Mouse (Mus musculus): Measurements from ENCODE around the gene Cct8l1. TPM values are rescaled to one million over a fixed set of nuclear protein-coding genes. Genes with fewer than 3 reads are reported as not detected.

The Cct8l1 gene
- total and polyA plus RNA-seq, 3 experiments, result not detected

- DNase-seq (ENCODE audit: extremely low read depth), result no peak
- Histone ChIP-seq H3K9ac (ENCODE audit: insufficient read depth, low read depth) (no peak overlapping the region), H3K4me2 (ENCODE audit: insufficient read depth, low read depth, poor library complexity, severe bottlenecking) (no peak overlapping the region), H3K36me3 (replicated peaks in 1 of 2; ENCODE audit: control insufficient read depth in 1 of 2, insufficient read depth in 1 of 2, low read length in 1 of 2) (no peaks in the 10 kb centered on the region), H3K79me2 (replicated peaks; ENCODE audit: control insufficient read depth, extremely low read depth, insufficient read depth, poor library complexity, severe bottlenecking) (no peaks in the 10 kb centered on the region), H3K9me3 (replicated peaks; ENCODE audit: low read length) (no peaks in the 10 kb centered on the region), H3K4me1 (ENCODE audit: control insufficient read depth in 1 of 2, insufficient read depth in 2 of 2) (peaks cover 0 to 3% of the 10 kb centered on the region in 2 experiments; a peak in 2 of 4 replicates), H3K27me3 (replicated peaks) (no peaks in the 10 kb centered on the region), H3K4me3 (replicated peaks in 1 of 3; ENCODE audit: low read depth in 2 of 3, low read length in 2 of 3, poor library complexity in 1 of 3) (no peak overlapping the region), H3K27ac (ENCODE audit: insufficient read depth, low read depth) (no peak overlapping the region)
- in situ Hi-C loops (cut with MboI; ENCODE audit: low pct_ligation_motif_present, low pct_unique_long_range_greater_than_20kb, low sequenced_read_pairs), result no loop called here
- no peak for TF ChIP-seq IRF4 (IDR thresholded peaks at IDR 0.05; ENCODE audit: low read depth, low read length)
- dilution Hi-C loops (cut with MboI; ENCODE audit: extremely low pct_ligation_motif_present, extremely low pct_unique_long_range_greater_than_20kb, low sequenced_read_pairs), result no loop called here
Measured at GRCm38 (mm10) chr5:25554689-25555088, 38.8 kb downstream of the Cct8l1 start.

DNA sequence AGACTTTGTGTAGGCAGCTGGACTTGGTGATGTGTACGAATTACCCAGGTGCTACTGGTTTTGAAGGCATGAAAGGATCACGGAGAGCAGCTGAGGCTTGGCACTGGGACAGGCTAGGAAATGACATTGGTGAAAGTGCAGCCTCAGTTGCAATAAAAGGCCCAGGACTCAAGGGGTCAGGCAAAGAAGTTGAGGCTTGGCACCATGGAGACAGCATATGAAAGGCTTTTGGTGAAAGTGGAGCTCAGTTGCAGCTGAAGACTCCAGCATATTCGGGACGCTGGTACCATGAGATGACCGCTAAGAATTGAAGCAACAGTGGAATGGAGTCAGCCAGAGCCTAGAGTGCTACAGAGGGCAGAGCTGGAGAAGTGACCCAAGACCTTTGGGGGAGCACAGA lies 39.8 kb downstream of the Cct8l1 start:
- in situ Hi-C loops (cut with MboI; ENCODE audit: low pct_ligation_motif_present, low pct_unique_long_range_greater_than_20kb, low sequenced_read_pairs) (no loop called here), dilution Hi-C loops (cut with MboI; ENCODE audit: extremely low pct_ligation_motif_present, extremely low pct_unique_long_range_greater_than_20kb, low sequenced_read_pairs) (no loop called here)
- Histone ChIP-seq H3K4me2 (ENCODE audit: insufficient read depth, low read depth, poor library complexity, severe bottlenecking) (no peak overlapping the region), H3K4me1 (ENCODE audit: control insufficient read depth in 1 of 2, insufficient read depth in 2 of 2) (peaks cover 0 to 3% of the 10 kb centered on the region in 2 experiments; a peak in 2 of 4 replicates), H3K36me3 (replicated peaks in 1 of 2; ENCODE audit: control insufficient read depth in 1 of 2, insufficient read depth in 1 of 2, low read length in 1 of 2) (no peaks in the 10 kb centered on the region), H3K9me3 (replicated peaks; ENCODE audit: low read length) (no peaks in the 10 kb centered on the region), H3K9ac (ENCODE audit: insufficient read depth, low read depth) (no peak overlapping the region), H3K4me3 (replicated peaks in 1 of 3; ENCODE audit: low read depth in 2 of 3, low read length in 2 of 3, poor library complexity in 1 of 3) (no peak overlapping the region), H3K79me2 (replicated peaks; ENCODE audit: control insufficient read depth, extremely low read depth, insufficient read depth, poor library complexity, severe bottlenecking) (no peaks in the 10 kb centered on the region), H3K27ac (ENCODE audit: insufficient read depth, low read depth) (no peak overlapping the region), H3K27me3 (replicated peaks) (no peaks in the 10 kb centered on the region)
- no peak for DNase-seq (ENCODE audit: extremely low read depth)
- no peak for TF ChIP-seq ETS1 (conservative IDR thresholded peaks at IDR 0.05; ENCODE audit: low read depth, low read length)
- TF ChIP-seq NELFE (IDR thresholded peaks at IDR 0.05; ENCODE audit: low read depth, low read length), result no peak
- no peak for TF ChIP-seq ZMIZ1 (IDR thresholded peaks at IDR 0.05; ENCODE audit: low read depth, low read length)
- TF ChIP-seq UBTF (IDR thresholded peaks at IDR 0.05; ENCODE audit: low read depth, low read length), result no peak
- no peak for TF ChIP-seq IRF4 (IDR thresholded peaks at IDR 0.05; ENCODE audit: low read depth, low read length)
- TF ChIP-seq POLR2AphosphoS2 (IDR thresholded peaks at IDR 0.05; ENCODE audit: low read depth, low read length), result no peak
- TF ChIP-seq JUN (IDR thresholded peaks at IDR 0.05; ENCODE audit: insufficient read depth, low read depth, low read length), result no peak
- no peak for TF ChIP-seq POLR2A (IDR thresholded peaks at IDR 0.05; ENCODE audit: low read depth, low read length)
- TF ChIP-seq PAX5 (IDR thresholded peaks at IDR 0.05; ENCODE audit: low read length), result no peak
- no peak for TF ChIP-seq CHD1 (IDR thresholded peaks at IDR 0.05; ENCODE audit: low read depth, low read length)
- no peak for TF ChIP-seq CHD2 (IDR thresholded peaks at IDR 0.05; ENCODE audit: low read length)
- TF ChIP-seq KAT2A (IDR thresholded peaks at IDR 0.05; ENCODE audit: insufficient replicate concordance, low read length), result no peak
- no peak for TF ChIP-seq GABPA (IDR thresholded peaks at IDR 0.05; ENCODE audit: insufficient replicate concordance, low read depth, low read length)
- no peak for TF ChIP-seq CTCF (conservative IDR thresholded peaks at IDR 0.05 in 1 of 2, IDR thresholded peaks at IDR 0.05 in 1 of 2; ENCODE audit: low read depth in 2 of 2, low read length in 2 of 2)
- TF ChIP-seq TCF12 (IDR thresholded peaks at IDR 0.05; ENCODE audit: low read depth, low read length), result no peak
- no peak for TF ChIP-seq JUND (conservative IDR thresholded peaks at IDR 0.05; ENCODE audit: low read depth, low read length)
- TF ChIP-seq ZKSCAN1 (IDR thresholded peaks at IDR 0.05; ENCODE audit: borderline replicate concordance, low read depth, low read length), result no peak
- no peak for TF ChIP-seq RCOR1 (conservative IDR thresholded peaks at IDR 0.05; ENCODE audit: low read depth, low read length)

All from CH12.LX (cell line).